Mouse (Mus musculus) liver, adult (tissue): ENCODE measurements around the gene Rnf44.

Source experiments
- GATA4 ChIP-seq: IDR thresholded peaks from 2 replicates; pipeline ENCODE4 v1.6.1; 2014; ENCODE audit warnings: mild to moderate bottlenecking, low read length; ENCODE audit not compliant: insufficient replicate concordance

The Rnf44 gene

DNA sequence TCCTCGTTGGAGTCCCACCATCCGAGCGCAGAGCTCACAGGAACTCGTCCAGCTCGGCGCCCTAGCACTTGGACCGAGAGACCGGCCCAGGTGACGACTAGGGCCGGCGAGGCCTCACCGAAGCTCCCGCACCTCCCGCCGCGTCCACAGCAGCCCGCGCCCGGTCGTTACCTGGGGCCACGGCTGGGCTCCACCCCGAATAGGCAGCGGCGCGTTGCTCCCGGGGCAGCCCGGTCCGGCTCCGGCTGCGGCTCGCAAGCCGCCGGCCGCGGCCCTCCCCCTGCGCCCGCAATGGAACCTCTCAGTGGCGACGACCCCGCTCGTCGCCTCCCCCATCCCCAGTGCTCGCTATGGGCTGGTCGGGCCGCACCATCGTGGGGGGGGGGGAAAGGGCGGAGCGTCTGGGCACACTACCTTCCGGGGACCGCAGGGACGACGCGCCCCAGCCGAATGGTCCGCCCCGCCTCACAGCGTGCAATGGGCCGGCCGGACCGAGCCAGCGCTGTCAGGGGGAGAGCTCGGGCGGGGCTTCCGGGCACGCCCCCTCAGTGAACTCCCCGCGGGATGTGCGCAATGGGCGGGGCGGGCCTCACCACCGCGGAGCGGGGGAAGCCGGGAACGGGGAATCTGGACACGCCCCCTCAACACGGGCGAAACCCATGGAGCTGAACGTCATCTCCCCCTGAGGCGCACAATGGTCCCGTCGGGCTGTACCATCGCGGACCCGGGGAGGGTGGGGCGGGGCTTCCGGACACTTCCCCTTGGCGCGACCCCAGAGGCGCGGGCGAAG is at the start of gene Rnf44:
Gene Rnf44 (minus strand): TSS at position 350 of the 790 bp plus-strand sequence.
- TF ChIP-seq GATA4 = peak; percentile 66; the same call in 1 of the 2 replicates

DNA sequence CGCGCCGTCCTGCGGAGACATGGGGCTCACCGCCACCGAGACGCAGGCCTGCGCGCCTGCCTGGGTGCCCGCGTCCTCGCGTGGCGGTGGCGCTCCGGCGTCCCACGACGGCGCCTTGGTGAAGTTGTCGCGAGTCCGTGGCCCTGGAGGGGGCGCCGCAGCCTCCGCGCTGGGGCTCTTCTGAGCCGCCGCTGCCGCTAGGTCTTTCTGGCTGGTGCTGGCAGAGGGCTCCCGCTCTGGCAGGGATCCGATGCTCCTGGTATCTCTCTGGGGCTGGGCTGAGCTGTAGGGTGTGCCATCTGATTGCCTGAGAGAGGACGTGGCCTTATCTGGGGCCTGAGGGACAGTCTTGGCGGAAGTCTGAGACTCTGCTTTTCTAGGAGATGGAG is 44.5 kb upstream of the Rnf44 start:
- no peak for TF ChIP-seq GATA4

DNA sequence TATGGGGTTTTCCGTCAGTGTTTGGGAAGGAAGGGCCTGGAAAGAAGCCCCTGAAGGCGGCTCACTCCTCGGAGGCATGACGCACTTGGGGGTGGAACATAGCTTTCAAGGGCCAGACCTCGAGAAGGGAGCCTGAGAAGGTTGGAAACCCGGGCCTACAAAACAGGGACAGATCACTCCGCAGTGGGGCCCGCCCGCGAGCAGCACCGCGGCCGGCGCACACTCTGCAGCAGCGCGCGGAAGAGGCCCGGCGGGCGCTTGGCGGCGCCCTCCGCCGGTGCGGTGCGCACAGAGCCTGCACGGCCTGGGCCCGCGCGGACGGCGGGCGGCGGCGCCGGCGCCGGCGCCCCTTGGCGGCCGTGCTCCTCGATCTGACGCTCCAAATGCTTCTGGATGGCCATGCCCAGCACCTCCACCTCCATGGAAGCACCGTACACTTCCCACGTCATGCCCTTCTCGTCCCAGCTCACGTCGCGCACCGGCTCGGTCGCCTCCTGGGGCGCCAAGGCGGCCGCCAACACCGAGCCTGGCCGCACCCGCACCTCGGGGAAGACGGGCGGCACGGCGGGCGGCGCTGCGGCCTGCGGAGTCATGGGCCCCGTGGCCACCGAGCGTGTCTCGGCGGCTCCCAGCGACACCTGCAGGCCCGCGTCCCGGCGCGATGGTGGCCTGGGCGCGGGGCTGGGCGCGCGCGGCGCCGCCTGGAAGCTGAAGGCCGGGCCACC is 43.9 kb upstream of the Rnf44 start:
- no peak for TF ChIP-seq GATA4

DNA sequence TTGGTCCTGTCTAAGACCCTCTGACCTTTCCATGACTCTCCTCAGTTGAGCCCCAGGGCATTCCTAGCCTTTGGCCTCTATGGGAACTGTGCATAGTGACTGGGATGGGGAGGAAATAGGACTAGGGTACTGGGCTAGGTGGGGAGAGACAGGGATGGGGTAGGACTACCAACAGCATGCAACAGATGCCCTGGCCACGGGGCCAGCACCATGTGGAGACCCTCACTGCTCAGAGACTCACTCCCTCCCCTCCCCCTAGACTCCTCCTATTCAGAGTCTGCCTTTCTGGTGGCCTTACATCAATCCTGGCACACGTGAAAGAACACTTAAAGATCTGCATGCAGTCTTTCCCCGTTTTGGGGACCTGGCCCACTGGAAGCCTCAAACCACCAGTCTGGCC is 43.2 kb upstream of the Rnf44 start:
- TF ChIP-seq GATA4 = no peak

DNA sequence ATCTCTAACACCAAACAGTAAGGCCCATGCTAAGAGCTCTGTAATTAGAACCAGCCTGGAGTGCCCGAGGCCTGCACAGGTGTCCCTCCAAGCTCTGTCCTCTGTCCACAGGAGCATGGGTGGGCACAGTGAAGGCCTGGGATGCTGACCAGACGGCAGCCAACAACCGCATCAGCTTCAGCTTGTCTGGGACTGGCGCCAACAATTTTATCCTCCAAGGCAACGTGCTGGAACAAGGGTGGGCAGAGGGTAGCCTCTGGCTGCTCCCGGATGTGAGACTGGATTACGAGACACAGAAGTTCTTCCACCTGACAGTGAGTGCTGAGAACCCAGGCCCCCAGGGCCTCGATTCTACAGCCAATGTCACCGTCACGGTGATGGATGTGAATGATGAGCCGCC is 32.4 kb upstream of the Rnf44 start:
- TF ChIP-seq GATA4 = no peak

DNA sequence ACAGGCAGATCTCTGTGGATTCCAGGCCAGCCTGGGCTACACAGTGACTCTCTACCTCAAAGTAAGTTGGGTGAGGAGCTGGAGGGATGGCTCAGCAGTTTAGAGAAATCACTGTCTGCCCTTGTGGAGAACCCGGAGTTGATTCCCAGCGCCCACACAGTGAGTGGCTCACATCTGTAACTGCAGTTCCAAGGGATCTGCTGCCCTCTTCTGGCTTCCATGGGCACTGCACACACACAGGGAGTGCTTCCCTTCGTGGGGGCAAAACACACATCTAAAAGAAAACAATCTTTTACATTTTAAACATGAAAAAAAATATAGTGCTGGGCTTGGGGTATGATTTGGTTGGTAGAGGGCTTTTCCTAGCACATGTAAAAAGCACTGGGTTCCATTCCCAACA is 29.4 kb upstream of the Rnf44 start:
- TF ChIP-seq GATA4 = no peak

DNA sequence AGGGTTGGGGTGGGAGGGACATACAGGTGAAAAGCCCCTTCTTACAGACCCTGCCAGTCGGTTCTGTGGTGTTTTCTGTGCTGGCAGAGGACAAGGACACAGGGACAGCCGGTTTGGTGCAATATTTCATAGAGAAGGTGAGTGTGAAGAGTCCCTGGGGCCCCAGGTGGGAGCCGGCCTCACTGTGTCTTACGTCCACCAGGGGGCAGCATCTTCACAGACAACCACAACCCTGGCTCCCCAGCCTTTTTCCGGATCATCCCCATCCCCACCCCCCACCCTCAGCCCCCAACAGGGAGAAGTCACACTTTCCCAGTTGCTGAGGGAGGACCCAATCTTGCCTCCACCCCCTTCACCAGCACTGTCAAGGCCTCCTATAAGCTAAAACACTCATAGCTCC is 23.2 kb upstream of the Rnf44 start:
- no peak for TF ChIP-seq GATA4

DNA sequence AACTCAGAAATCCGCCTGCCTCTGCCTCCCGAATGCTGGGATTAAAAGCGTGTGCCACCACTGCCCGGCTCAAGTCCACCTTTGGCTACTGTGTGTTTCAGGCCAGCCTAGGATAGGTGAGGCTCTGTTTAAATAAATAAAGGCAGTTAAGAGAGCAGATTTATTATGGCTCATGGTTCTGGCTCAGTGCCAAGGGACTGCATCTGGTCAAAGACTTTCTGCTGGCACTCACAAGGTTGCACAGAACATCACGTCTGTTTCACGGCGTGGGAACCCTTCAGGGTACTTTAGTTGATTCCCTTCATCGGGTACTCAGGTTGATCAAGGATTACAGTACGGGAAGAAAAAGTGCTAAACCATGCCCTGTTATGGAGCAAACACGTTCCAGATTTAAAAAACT is 21.3 kb upstream of the Rnf44 start:
- no peak for TF ChIP-seq GATA4

DNA sequence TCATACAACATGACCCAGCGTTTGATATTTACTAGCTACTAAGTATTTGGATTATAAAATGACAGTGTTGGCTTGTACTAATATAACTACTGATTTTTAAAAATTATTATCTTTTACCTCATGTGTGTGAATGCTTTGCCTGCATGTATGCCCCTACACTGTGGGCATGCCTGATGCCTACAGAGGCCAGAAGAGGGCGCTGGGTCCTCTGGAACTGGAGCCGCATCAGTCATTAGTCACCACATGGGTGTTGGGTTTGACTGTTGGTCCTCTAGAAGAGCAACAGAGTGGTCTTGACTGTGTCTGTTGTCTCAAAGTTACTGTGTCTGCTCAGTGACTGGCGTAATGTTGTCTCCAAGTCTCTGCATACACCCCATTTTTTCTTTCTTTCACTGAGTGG is 20.7 kb upstream of the Rnf44 start:
- no peak for TF ChIP-seq GATA4

DNA sequence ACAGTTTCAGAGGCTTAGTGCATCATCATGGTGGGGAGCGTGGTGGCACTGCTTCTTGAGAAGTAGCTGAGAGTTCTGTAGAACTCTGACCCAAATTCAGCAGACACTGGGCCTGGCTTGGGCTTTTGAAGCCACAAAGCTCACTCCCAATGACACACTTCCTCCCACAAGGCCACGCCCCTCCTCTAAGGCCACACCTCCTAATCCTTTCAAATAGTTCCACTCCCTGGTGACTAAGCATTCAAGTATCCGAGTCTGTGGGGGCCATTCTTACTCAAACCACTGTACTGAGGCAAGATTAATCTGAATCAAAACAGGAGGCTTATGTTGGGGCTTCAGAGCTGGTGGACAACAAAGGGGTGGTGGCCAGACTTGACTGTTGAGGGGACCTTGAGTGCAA is 17.2 kb upstream of the Rnf44 start:
- no peak for TF ChIP-seq GATA4

DNA sequence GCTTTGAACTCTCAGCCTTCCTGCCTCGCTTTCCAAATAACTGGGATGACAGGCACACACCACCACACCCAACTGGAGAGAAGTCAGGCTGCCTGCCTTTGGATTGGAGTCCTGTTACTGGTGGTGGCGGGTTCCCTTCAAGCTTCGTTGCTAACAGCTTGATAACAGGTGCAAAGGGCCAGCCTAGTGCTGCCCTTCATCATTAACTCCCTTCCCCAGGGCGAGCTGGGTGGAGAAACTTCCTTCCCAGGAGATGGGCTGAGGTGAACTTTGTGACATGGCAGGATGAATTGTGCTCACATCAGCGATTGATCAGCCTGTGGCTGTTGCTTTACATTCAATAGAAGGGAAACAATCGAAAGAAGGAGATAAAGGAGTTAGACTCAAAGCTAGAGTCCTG is 11.2 kb upstream of the Rnf44 start:
- no peak for TF ChIP-seq GATA4

DNA sequence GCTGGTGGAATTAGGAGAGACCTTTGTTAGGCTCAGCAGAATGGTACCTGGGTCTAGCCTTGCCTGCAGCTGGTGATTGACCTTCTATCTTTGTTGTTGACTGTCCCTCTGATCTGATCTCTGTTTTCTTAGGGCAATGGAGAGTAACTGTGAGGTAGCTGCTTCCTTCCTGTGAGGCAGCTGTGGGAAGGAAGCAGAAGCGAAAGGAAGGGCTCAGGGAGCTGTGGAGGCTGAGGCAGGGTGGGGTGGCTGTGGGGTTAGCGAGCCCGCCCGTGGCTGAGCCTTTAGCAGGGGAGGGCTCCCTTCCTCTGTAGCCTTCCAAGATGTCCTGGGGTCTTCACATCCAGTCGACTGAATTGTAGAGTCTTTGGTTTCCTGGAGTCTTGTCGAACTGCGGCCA is 8.8 kb upstream of the Rnf44 start:
- no peak for TF ChIP-seq GATA4

DNA sequence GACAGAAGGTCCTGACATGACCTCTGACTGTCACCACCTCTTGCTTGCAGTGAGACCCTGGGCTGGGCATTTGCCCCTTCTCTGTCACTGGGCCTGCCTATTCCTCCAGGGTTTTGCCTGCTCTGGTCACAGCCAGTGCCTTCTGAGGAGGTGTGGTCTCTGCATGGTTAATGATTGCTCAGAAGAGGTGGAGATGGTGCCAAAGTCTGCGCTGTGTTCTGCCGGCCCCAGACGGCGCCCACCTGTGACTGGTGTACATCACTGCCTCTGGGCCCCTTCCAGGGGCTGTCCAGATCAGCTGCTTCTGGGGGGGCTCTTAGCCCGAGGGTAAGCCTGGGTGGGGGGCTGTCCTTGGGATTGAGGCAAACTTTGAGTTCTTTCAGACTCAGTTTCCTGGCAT is 7.5 kb upstream of the Rnf44 start, which contains the start of gene Cdhr2:
Gene Cdhr2 (plus strand): TSS at position 219 of the 400 bp plus-strand sequence.
- no peak for TF ChIP-seq GATA4

DNA sequence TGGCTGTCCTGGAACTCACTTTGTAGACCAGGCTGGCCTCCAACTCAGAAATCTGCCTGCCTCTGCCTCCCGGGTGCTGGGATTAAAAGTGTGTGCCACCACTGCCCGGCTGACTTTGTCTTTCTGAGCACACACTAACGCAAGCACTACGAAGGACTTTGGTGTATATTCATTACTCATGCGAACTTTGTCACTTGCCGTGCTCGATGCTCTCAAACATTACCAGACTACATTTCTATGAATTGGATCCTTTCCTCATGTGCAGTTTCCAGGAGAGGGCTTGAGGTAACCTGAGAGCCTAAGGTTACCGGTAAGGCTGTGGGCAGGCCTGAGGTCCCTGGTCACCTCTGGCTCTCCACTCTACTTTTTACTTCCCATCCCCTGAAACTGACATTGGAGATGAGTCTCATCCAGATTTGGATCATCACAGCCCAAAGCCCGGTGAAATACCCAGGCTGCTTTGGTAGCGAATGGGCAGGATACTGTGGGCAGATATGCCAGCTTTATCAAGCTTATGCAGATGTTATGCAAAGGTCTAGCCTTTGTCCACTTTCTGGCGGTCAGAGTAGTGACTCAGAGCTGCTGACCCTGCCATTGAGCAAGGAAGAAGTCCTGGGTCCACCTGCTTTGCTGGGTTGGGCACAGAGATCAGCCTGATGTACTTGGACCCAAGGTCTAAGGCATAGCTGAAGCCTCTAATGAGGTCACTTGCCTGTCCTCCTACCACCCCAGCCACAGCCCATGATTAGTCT is 1.9 kb upstream of the Rnf44 start:
- no peak for TF ChIP-seq GATA4

DNA sequence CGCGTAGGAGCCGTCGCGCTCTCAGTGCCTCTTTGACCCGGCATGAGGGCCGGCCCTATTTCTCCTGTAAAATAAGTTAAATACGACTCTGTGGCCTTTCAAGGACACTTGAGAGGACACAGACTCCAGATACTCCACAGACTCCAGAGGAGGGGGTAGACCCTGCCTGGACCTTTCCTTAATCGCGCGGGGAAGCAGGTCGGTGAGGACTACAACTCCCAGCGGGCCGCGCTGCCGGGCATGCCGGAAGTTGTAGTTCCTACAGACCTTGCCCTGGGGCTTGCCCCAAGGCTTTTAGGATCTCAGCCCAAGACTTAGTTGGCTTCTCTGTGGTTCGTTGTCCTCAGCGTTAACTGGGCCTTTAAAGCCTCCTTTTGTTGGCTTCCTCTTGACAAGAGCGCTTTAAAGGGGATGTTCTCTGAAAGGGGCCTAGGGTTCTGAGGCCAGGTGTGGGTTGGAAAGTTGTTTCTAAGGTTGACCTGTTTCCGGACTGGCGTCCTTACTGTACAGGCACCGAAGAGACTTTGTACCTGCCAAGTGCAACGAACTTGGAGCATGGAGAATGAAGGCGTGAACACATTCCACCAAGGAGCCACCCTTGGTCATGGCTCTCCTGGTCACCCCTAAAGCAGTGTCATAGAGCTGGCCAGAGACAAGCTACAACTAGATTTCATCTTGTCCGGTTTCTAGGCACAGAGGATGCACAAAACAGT is 797 bp upstream of the Rnf44 start:
- no peak for TF ChIP-seq GATA4
